Mouse (Mus musculus) midbrain, postnatal 0 days (tissue): Measurements from ENCODE around the gene Fto. TPM values are rescaled to one million over a fixed set of nuclear protein-coding genes. Genes with fewer than 3 reads are reported as not detected.

Source experiments
- ATAC-seq: fragments of 200-750 bp; cut with Nextera tagmentation; 2 replicates; pipeline ENCODE4 v1.8.0; 2017; ENCODE audit warnings: moderate number of reproducible peaks, mild to moderate bottlenecking, moderate TSS enrichment, moderate library complexity; ENCODE audit not compliant: low FRiP score
- DNase-seq: peaks from one replicate; pipeline ENCODE4 v3.0.0-alpha.2; 2015; ENCODE audit warnings: low spot score
- H3K27ac ChIP-seq: fragments of 300-500 bp; sonication (generic); 2 replicates; pipeline ENCODE4 v1.5.1; 2014; ENCODE audit warnings: low read depth, mild to moderate bottlenecking, low read length, mixed read lengths
- H3K27me3 ChIP-seq: fragments of 300-500 bp; sonication (generic); 2 replicates; pipeline ENCODE4 v1.6.1; 2014; ENCODE audit warnings: low read length, control low read depth, mixed read lengths; ENCODE audit not compliant: insufficient read depth
- H3K36me3 ChIP-seq: fragments of 300-500 bp; sonication (generic); 2 replicates; pipeline ENCODE4 v1.6.1; 2014; ENCODE audit warnings: low read length, control low read depth, mixed read lengths; ENCODE audit not compliant: insufficient read depth
- H3K4me1 ChIP-seq: fragments of 300-500 bp; sonication (generic); 2 replicates; pipeline ENCODE4 v1.6.1; 2014; ENCODE audit warnings: mild to moderate bottlenecking, control low read depth, antibody characterized with exemption, low read length, mixed read lengths; ENCODE audit not compliant: insufficient read depth
- H3K4me2 ChIP-seq: fragments of 300-500 bp; sonication (generic); 2 replicates; pipeline ENCODE4 v1.6.1; 2014; ENCODE audit warnings: low read depth, mild to moderate bottlenecking, low read length, mixed read lengths; ENCODE audit not compliant: poor library complexity, severe bottlenecking
- H3K4me3 ChIP-seq: fragments of 300-500 bp; sonication (generic); 2 replicates; pipeline ENCODE4 v1.5.1; 2014; ENCODE audit warnings: low read depth, mild to moderate bottlenecking, low read length, moderate library complexity
- H3K9ac ChIP-seq: fragments of 300-500 bp; sonication (generic); replicated peaks from 2 replicates; pipeline ENCODE4 v1.6.1; 2014; ENCODE audit warnings: mild to moderate bottlenecking, low read length, moderate library complexity, mixed read lengths; ENCODE audit not compliant: poor library complexity, severe bottlenecking
- H3K9me3 ChIP-seq: fragments of 300-500 bp; sonication (generic); 2 replicates; pipeline ENCODE4 v1.6.1; 2016; ENCODE audit warnings: low read length, control low read depth
- CTCF ChIP-seq: IDR thresholded peaks from 2 replicates; pipeline ENCODE4 v1.5.1; 2016; ENCODE audit warnings: antibody characterized with exemption, mild to moderate bottlenecking
- WGBS: fragments of 180-500 bp; shearing (Covaris S2); extraction: QIAGEN DNeasy Blood & Tissue Kit; methylation state at CpG from one replicate; pipeline ENCODE4 v1.1.7; 2014; 5-methylcytosine and 5-hydroxymethylcytosine counted together
- polyA plus RNA-seq: library from polyadenylated mRNA; unstranded; fragments of >200 nt; fragmentation: Nextera tagmentation; extraction: Ambion mirVana; gene quantifications from 2 replicates; pipeline ENCODE4 v1.2.1, GENCODE M21; 2015
- total RNA-seq: library from RNA; depleted of rRNA; stranded (reverse); fragments of >200 nt; gene quantifications from 2 replicates; pipeline ENCODE4 v1.2.3, GENCODE M21; 2014; rRNA removed

Gene Fto
- total and polyA plus RNA-seq, 2 experiments from 2014 or later: 97.9 to 151 TPM

- no peak for TF ChIP-seq CTCF
- Histone ChIP-seq H3K36me3 (no peaks in the 10 kb centered on the region), H3K9ac (no peak overlapping the region), H3K27me3 (no peaks in the 10 kb centered on the region), H3K9me3 (no peaks in the 10 kb centered on the region), H3K4me2 (no peak overlapping the region), H3K4me3 (no peak overlapping the region), H3K27ac (no peak overlapping the region), H3K4me1 (peaks cover 10% of the 10 kb centered on the region)
- no peak for ATAC-seq
- DNase-seq: no peak
- WGBS: 93% methylated on average over 7 of the region's 7 CpGs
Observed at GRCm38 (mm10) chr8:91714733-91715132, 401.4 kb downstream of the Fto start.

DNA sequence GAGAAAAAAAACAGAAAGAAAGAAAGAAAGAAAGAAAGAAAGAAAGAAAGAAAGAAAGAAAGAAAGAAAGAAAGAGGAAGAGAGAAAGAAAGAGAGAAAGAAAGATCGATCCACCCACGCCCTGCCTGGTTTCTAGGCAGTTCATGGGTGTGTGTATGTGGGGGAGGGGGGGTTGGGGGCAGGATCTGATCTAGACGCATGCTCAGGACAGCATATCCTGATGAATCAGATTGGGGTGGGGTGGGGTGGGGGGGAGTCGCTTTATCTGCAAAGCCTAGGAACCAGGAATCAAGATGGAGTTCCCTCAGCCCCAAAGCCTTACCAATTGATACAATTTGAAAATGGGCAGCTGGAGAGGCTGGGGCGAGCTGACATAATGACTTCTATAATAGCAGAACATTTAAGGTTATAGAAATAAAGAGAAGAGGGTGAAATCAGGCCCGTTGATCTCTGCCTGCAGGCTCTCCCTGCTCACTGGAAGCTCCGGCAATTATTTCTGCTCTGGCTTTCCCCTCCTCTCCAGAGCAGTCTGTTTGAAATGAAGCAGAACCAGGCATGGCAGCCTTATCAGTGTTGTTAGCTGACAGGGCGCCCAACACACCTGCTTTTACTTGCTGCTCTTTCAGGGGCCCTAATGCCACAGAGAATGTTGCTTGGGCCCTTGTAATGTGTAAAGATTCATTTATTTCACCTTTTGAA is 402.2 kb downstream of the Fto start:
- 40% methylated on average over 8 of the region's 8 CpGs for WGBS
- DNase-seq (no peak), ATAC-seq (no peak)
- Histone ChIP-seq H3K9me3 (no peaks in the 10 kb centered on the region), H3K4me2 (no peak overlapping the region), H3K4me1 (peaks cover 10% of the 10 kb centered on the region), H3K27ac (no peak overlapping the region), H3K36me3 (no peaks in the 10 kb centered on the region), H3K9ac (no peak overlapping the region), H3K27me3 (no peaks in the 10 kb centered on the region), H3K4me3 (no peak overlapping the region)
- TF ChIP-seq CTCF: no peak

Other genes with a start within 250 kb of the Fto start
- gene Rbl2, start 243.5 kb upstream of the Fto start, total RNA-seq: 33.6 and 34.2 TPM in 2 replicates
- gene Rbl2, start 243.5 kb upstream of the Fto start, polyA plus RNA-seq: 14.2 and 17.1 TPM in 2 replicates
- gene Aktip, start 113.5 kb upstream of the Fto start, total RNA-seq: 133 and 163 TPM in 2 replicates
- gene Aktip, start 113.5 kb upstream of the Fto start, polyA plus RNA-seq: 133 and 134 TPM in 2 replicates
- gene Rpgrip1l, start 263 bp upstream of the Fto start, total RNA-seq: 8.4 and 9.4 TPM in 2 replicates
- 8.4 and 11.5 TPM in 2 replicates for gene Rpgrip1l, start 263 bp upstream of the Fto start, polyA plus RNA-seq